Mouse (Mus musculus) kidney, postnatal 0 days (tissue): ENCODE results near the gene Gse1. TPM values are rescaled to one million over a fixed set of nuclear protein-coding genes. Genes with fewer than 3 reads are reported as not detected.

Source experiments
- ATAC-seq: fragments of 200-750 bp; cut with Nextera tagmentation; replicated peaks from 2 replicates; pipeline ENCODE4 v1.8.0; 2017; ENCODE audit warnings: low read depth, moderate number of reproducible peaks, moderate TSS enrichment, moderate library complexity; ENCODE audit not compliant: low FRiP score
- DNase-seq: peaks from one replicate; pipeline ENCODE4 v3.0.0-alpha.2; 2016; ENCODE audit warnings: low spot score
- H3K27ac ChIP-seq: fragments of 300-500 bp; sonication (generic); 2 replicates; pipeline ENCODE4 v1.5.1; 2014; ENCODE audit warnings: mild to moderate bottlenecking
- H3K27me3 ChIP-seq: fragments of 300-500 bp; sonication (generic); 2 replicates; pipeline ENCODE4 v1.6.1; 2014; ENCODE audit warnings: low read length, mixed read lengths; ENCODE audit not compliant: insufficient read depth
- H3K36me3 ChIP-seq: fragments of 300-500 bp; sonication (generic); 2 replicates; pipeline ENCODE4 v1.6.1; 2014; ENCODE audit warnings: low read length, mixed read lengths; ENCODE audit not compliant: insufficient read depth
- H3K4me1 ChIP-seq: fragments of 300-500 bp; sonication (generic); replicated peaks from 2 replicates; pipeline ENCODE4 v1.6.1; 2014; ENCODE audit warnings: antibody characterized with exemption, low read length, mixed read lengths; ENCODE audit not compliant: insufficient read depth
- H3K4me2 ChIP-seq: fragments of 300-500 bp; sonication (generic); 2 replicates; pipeline ENCODE4 v1.6.1; 2014; ENCODE audit warnings: mild to moderate bottlenecking, low read length, moderate library complexity, mixed read lengths
- H3K4me3 ChIP-seq: fragments of 300-500 bp; sonication (generic); replicated peaks from 2 replicates; pipeline ENCODE4 v1.5.1; 2014; ENCODE audit warnings: low read depth, low read length
- H3K9ac ChIP-seq: fragments of 300-500 bp; sonication (generic); 2 replicates; pipeline ENCODE4 v1.6.1; 2014; ENCODE audit warnings: low read depth, low read length
- H3K9me3 ChIP-seq: fragments of 300-500 bp; sonication (generic); replicated peaks from 2 replicates; pipeline ENCODE4 v1.6.1; 2016; ENCODE audit warnings: low read length, inconsistent platforms, mixed read lengths
- CTCF ChIP-seq: IDR thresholded peaks from 2 replicates; pipeline ENCODE4 v1.5.1; 2016; ENCODE audit warnings: antibody characterized with exemption, low read depth, mild to moderate bottlenecking, moderate library complexity
- WGBS: fragments of 180-500 bp; shearing (Covaris S2); extraction: QIAGEN DNeasy Blood & Tissue Kit; methylation state at CpG from one replicate; pipeline ENCODE4 v1.1.7; 2014; 5-methylcytosine and 5-hydroxymethylcytosine counted together
- polyA plus RNA-seq: library from polyadenylated mRNA; unstranded; fragments of >200 nt; fragmentation: Nextera tagmentation; extraction: Ambion mirVana; gene quantifications from 2 replicates; pipeline ENCODE4 v1.2.1, GENCODE M21; 2015

Gse1 gene
- polyA plus RNA-seq, 1 experiment from 2014 or later = 8.4 TPM

- no peaks in the 10 kb centered on the region for H3K27me3 ChIP-seq
- peak; percentile 80 for ATAC-seq
- no peaks in the 10 kb centered on the region for H3K9me3 ChIP-seq
- WGBS = 6% methylated on average over 31 of the region's 33 CpGs
- H3K9ac ChIP-seq = peak overlapping the region; percentile 27
- peak; percentile 58 for TF ChIP-seq CTCF
- peaks cover 37% of the 10 kb centered on the region for H3K4me1 ChIP-seq
- H3K36me3 ChIP-seq = no peaks in the 10 kb centered on the region
- peak overlapping the region; percentile 33 for H3K4me2 ChIP-seq
- peak; percentile 83 for DNase-seq
- no peak overlapping the region for H3K4me3 ChIP-seq
- peak overlapping the region; percentile 87 for H3K27ac ChIP-seq
Measured at GRCm38 (mm10) chr8:120416522-120417394, 188.5 kb downstream of the Gse1 start.

GRCm38 (mm10) chr8:120418188-120418587 is 189.9 kb downstream of the Gse1 start:
- no peak for DNase-seq
- H3K4me3 ChIP-seq = no peak overlapping the region
- no peaks in the 10 kb centered on the region for H3K27me3 ChIP-seq
- H3K4me2 ChIP-seq = no peak overlapping the region
- no peaks in the 10 kb centered on the region for H3K36me3 ChIP-seq
- 0 out of 2 replicates have a peak overlapping the region, but pooled peaks have one; percentile 5 for H3K27ac ChIP-seq
- no peak overlapping the region for H3K9ac ChIP-seq
- TF ChIP-seq CTCF = no peak
- no peaks in the 10 kb centered on the region for H3K9me3 ChIP-seq
- no peak for ATAC-seq
- peaks cover 39% of the 10 kb centered on the region for H3K4me1 ChIP-seq
- WGBS = 47% methylated on average over 5 of the region's 5 CpGs

DNA sequence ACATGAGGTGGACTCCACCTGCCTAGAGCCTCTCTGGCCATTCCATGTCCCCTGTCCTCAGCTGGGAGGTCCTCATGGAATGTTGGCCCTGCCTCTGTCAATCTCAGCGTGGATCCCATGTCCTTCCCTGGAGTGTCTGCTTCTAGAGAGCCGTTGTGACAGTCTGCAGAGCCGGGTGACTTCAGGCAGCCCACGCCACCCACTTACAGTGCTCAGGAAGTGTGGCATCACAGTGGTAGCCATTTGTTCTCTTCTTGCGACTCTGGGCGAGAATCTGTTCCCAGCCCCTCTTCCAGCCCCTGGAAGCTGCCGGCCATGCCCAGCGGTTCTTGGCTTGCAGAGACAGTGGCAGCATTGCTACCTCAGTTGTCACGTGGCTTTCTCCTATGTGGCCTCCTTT is 191.4 kb downstream of the Gse1 start:
- no peak overlapping the region for H3K9ac ChIP-seq
- no peak overlapping the region for H3K4me2 ChIP-seq
- no peaks in the 10 kb centered on the region for H3K36me3 ChIP-seq
- H3K9me3 ChIP-seq = no peaks in the 10 kb centered on the region
- no peak overlapping the region for H3K4me3 ChIP-seq
- no peak for DNase-seq
- TF ChIP-seq CTCF = no peak
- H3K27ac ChIP-seq = no peak overlapping the region
- no peak for ATAC-seq
- WGBS = 82% methylated on average over 9 of the region's 9 CpGs
- H3K27me3 ChIP-seq = no peaks in the 10 kb centered on the region
- peaks cover 47% of the 10 kb centered on the region for H3K4me1 ChIP-seq

DNA sequence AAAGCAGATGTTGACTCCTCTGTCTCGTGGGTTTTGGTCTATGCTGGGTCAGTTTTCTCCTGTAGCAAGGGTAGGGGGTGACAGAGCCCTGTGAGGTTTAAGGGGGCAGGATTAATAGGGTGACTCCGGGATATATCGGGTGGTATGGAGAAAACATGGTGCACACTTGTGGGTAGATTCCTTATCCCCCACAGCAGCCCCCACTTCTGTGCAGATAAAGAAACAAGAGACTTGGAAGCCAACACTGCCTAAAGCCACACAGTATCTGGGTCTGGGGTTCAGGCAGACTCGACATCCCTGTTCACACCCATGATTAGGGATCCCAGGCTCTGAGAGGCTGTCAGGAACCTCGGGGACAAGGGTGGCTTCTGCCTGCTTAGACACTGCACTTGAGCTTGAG is 192.0 kb downstream of the Gse1 start:
- ATAC-seq = no peak
- no peak overlapping the region for H3K9ac ChIP-seq

DNA sequence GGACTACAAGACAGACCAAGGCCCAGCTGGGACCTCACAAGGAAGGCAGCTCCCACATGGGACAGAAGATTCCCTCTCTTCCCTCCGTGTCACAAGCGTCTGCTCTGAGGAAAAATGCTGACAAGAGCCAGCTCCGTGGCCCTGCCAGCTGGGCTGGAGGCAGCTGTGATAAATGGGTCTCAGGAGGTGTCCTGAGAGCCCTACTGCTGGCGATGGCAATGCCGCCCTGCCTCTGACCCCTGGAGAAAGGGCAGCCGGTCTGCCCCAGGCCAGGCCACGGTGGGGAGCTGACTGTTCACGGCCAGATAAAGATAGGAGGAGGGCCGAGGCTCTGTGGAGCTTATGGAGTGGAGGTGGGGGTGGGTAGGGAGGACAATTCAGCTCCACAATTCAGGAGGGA is 193.4 kb downstream of the Gse1 start:
- H3K4me3 ChIP-seq = no peak overlapping the region
- no peaks in the 10 kb centered on the region for H3K27me3 ChIP-seq
- no peak overlapping the region for H3K4me2 ChIP-seq
- DNase-seq = peak; percentile 33
- H3K27ac ChIP-seq = peak overlapping the region; percentile 2; the same call in 1 of the 2 replicates
- H3K4me1 ChIP-seq = peaks cover 58% of the 10 kb centered on the region
- no peak for ATAC-seq
- H3K9ac ChIP-seq = no peak overlapping the region
- WGBS = 15% methylated on average over 9 of the region's 9 CpGs
- no peak for TF ChIP-seq CTCF
- H3K9me3 ChIP-seq = no peaks in the 10 kb centered on the region
- H3K36me3 ChIP-seq = no peaks in the 10 kb centered on the region

More for the DNA sequence above, 192.0 kb downstream of the Gse1 start:
- H3K27me3 ChIP-seq = no peaks in the 10 kb centered on the region
- H3K4me3 ChIP-seq = no peak overlapping the region
- no peaks in the 10 kb centered on the region for H3K36me3 ChIP-seq
- no peak overlapping the region for H3K4me2 ChIP-seq
- no peaks in the 10 kb centered on the region for H3K9me3 ChIP-seq
- WGBS = 76% methylated on average over 5 of the region's 5 CpGs
- no peak for DNase-seq
- no peak for TF ChIP-seq CTCF
- peaks cover 52% of the 10 kb centered on the region for H3K4me1 ChIP-seq
- H3K27ac ChIP-seq = no peak overlapping the region

DNA sequence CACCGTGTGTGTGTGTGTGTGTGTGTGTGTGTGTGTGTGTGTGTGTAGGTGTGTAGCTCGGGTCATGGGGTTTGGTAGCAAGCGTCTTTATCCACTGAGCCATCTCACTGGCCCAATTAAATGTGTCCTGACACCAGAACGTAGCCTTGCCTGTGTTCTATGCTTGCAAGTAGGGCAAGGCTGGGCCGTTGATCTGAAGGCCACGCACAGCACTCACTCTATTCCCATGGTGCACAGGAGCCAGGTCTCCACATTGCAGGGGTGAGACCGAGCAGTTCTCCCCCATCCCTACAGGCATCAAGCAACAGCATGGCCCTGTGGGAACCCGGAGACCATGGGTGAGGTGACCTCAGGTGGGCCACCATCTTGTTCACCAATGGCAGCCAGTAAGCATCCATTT is 194.0 kb downstream of the Gse1 start:
- ATAC-seq (no peak), DNase-seq (no peak)
- Histone ChIP-seq H3K9me3 (no peaks in the 10 kb centered on the region), H3K4me1 (peaks cover 58% of the 10 kb centered on the region), H3K36me3 (no peaks in the 10 kb centered on the region), H3K4me3 (no peak overlapping the region), H3K27ac (no peak overlapping the region), H3K9ac (no peak overlapping the region), H3K27me3 (no peaks in the 10 kb centered on the region), H3K4me2 (no peak overlapping the region)
- 84% methylated on average over 8 of the region's 8 CpGs for WGBS
- TF ChIP-seq CTCF = no peak
